Mouse (Mus musculus) naive thymus-derived CD4-positive, alpha-beta T cell, adult 2 months (primary cell): Measurements from ENCODE around the gene Btnl9.
"Not testable (repeated sequence)": the region's sequence is repeated elsewhere in the genome, so short reads cannot be mapped to it uniquely, and the experiment has no call there.

Experiments used
- DNase-seq: peaks from one replicate; pipeline ENCODE4 v3.0.0-alpha.2; 2011; ENCODE audit warnings: low read depth

Gene Btnl9

GRCm38 (mm10) chr11:49176047-49176779 lies 10.7 kb downstream of the Btnl9 start:
- DNase-seq: not testable (repeated sequence)

GRCm38 (mm10) chr11:49175345-49175744 lies 11.6 kb downstream of the Btnl9 start:
- DNase-seq: no peak

- DNase-seq: no peak
Observed at GRCm38 (mm10) chr11:49170576-49170975, 16.4 kb downstream of the Btnl9 start.

- DNase-seq: no peak
Observed at GRCm38 (mm10) chr11:49168839-49169611, 17.9 kb downstream of the Btnl9 start.

GRCm38 (mm10) chr11:49156821-49157814 lies 29.8 kb downstream of the Btnl9 start:
- no peak for DNase-seq

- no peak for DNase-seq
Observed at GRCm38 (mm10) chr11:49154077-49154476, 32.9 kb downstream of the Btnl9 start, which contains the start of gene Olfr1394. Olfr1394 (plus strand) TSS chr11:49154377.

- no peak for DNase-seq
Observed at GRCm38 (mm10) chr11:49141974-49142373, 45.0 kb downstream of the Btnl9 start, which contains the start of gene Olfr1395. Olfr1395 (plus strand) TSS chr11:49142274.

GRCm38 (mm10) chr11:49124169-49124568 lies 62.8 kb downstream of the Btnl9 start:
- DNase-seq: no peak

GRCm38 (mm10) chr11:49119635-49120034 lies 67.3 kb downstream of the Btnl9 start:
- DNase-seq: no peak
